Mouse (Mus musculus): ENCODE results near the gene Slc8a1.

GRCm38 (mm10) chr17:81383461-81383860 lies 354.7 kb downstream of the Slc8a1 start:
- TF ChIP-seq CTCF (IDR thresholded peaks at IDR 0.05; ENCODE audit: low read depth) (no peak), EP300 (IDR thresholded peaks at IDR 0.05; ENCODE audit: low read depth) (no peak)

Measured in heart, postnatal 0 days (tissue).